Mouse (Mus musculus) kidney, postnatal 0 days (tissue): ENCODE data around the gene Pik3r3. TPM values are rescaled to one million over a fixed set of nuclear protein-coding genes. Genes with fewer than 3 reads are reported as not detected.

Source experiments
- ATAC-seq: fragments of 200-750 bp; cut with Nextera tagmentation; replicated peaks from 2 replicates; pipeline ENCODE4 v1.8.0; 2017; ENCODE audit warnings: low read depth, moderate number of reproducible peaks, moderate TSS enrichment, moderate library complexity; ENCODE audit not compliant: low FRiP score
- DNase-seq: peaks from one replicate; pipeline ENCODE4 v3.0.0-alpha.2; 2016; ENCODE audit warnings: low spot score
- H3K27ac ChIP-seq: fragments of 300-500 bp; sonication (generic); 2 replicates; pipeline ENCODE4 v1.5.1; 2014; ENCODE audit warnings: mild to moderate bottlenecking
- H3K27me3 ChIP-seq: fragments of 300-500 bp; sonication (generic); 2 replicates; pipeline ENCODE4 v1.6.1; 2014; ENCODE audit warnings: low read length, mixed read lengths; ENCODE audit not compliant: insufficient read depth
- H3K36me3 ChIP-seq: fragments of 300-500 bp; sonication (generic); 2 replicates; pipeline ENCODE4 v1.6.1; 2014; ENCODE audit warnings: low read length, mixed read lengths; ENCODE audit not compliant: insufficient read depth
- H3K4me1 ChIP-seq: fragments of 300-500 bp; sonication (generic); replicated peaks from 2 replicates; pipeline ENCODE4 v1.6.1; 2014; ENCODE audit warnings: antibody characterized with exemption, low read length, mixed read lengths; ENCODE audit not compliant: insufficient read depth
- H3K4me2 ChIP-seq: fragments of 300-500 bp; sonication (generic); 2 replicates; pipeline ENCODE4 v1.6.1; 2014; ENCODE audit warnings: mild to moderate bottlenecking, low read length, moderate library complexity, mixed read lengths
- H3K4me3 ChIP-seq: fragments of 300-500 bp; sonication (generic); replicated peaks from 2 replicates; pipeline ENCODE4 v1.5.1; 2014; ENCODE audit warnings: low read depth, low read length
- H3K9ac ChIP-seq: fragments of 300-500 bp; sonication (generic); 2 replicates; pipeline ENCODE4 v1.6.1; 2014; ENCODE audit warnings: low read depth, low read length
- H3K9me3 ChIP-seq: fragments of 300-500 bp; sonication (generic); replicated peaks from 2 replicates; pipeline ENCODE4 v1.6.1; 2016; ENCODE audit warnings: low read length, inconsistent platforms, mixed read lengths
- CTCF ChIP-seq: IDR thresholded peaks from 2 replicates; pipeline ENCODE4 v1.5.1; 2016; ENCODE audit warnings: antibody characterized with exemption, low read depth, mild to moderate bottlenecking, moderate library complexity
- WGBS: fragments of 180-500 bp; shearing (Covaris S2); extraction: QIAGEN DNeasy Blood & Tissue Kit; methylation state at CpG from one replicate; pipeline ENCODE4 v1.1.7; 2014; 5-methylcytosine and 5-hydroxymethylcytosine counted together
- polyA plus RNA-seq: library from polyadenylated mRNA; unstranded; fragments of >200 nt; fragmentation: Nextera tagmentation; extraction: Ambion mirVana; gene quantifications from 2 replicates; pipeline ENCODE4 v1.2.1, GENCODE M21; 2015

Gene Pik3r3
- polyA plus RNA-seq, 1 experiment from 2014 or later = 13.9 TPM

- ATAC-seq (no peak), DNase-seq (no peak)
- Histone ChIP-seq H3K4me1 (no peaks in the 10 kb centered on the region), H3K9me3 (no peaks in the 10 kb centered on the region), H3K36me3 (peaks cover 11% of the 10 kb centered on the region; the same call in 1 of the 2 replicates), H3K9ac (no peak overlapping the region), H3K27me3 (no peaks in the 10 kb centered on the region), H3K27ac (no peak overlapping the region), H3K4me3 (no peak overlapping the region), H3K4me2 (no peak overlapping the region)
- no peak for TF ChIP-seq CTCF
- WGBS = 98% methylated on average over 3 of the region's 3 CpGs
Measured at GRCm38 (mm10) chr4:116329256-116329655, 107.8 kb downstream of the Pik3r3 start.

- Histone ChIP-seq H3K9ac (no peak overlapping the region), H3K4me3 (no peak overlapping the region), H3K27me3 (no peaks in the 10 kb centered on the region), H3K27ac (no peak overlapping the region), H3K4me1 (no peaks in the 10 kb centered on the region; the same call in 1 of the 2 replicates), H3K36me3 (no peaks in the 10 kb centered on the region), H3K9me3 (no peaks in the 10 kb centered on the region), H3K4me2 (no peak overlapping the region)
- no peak for ATAC-seq
- TF ChIP-seq CTCF = no peak
- DNase-seq = peak; percentile 39
- WGBS = 94% methylated on average over 1 of the region's 1 CpGs
Measured at GRCm38 (mm10) chr4:116336294-116336693, 114.9 kb downstream of the Pik3r3 start.

GRCm38 (mm10) chr4:116342119-116342518 is 120.7 kb downstream of the Pik3r3 start:
- ATAC-seq (no peak), DNase-seq (peak; percentile 84)
- no peak overlapping the region for H3K4me2 ChIP-seq

GRCm38 (mm10) chr4:116352496-116352895 is 131.1 kb downstream of the Pik3r3 start:
- no peak overlapping the region for H3K4me2 ChIP-seq
- DNase-seq (peak; percentile 17), ATAC-seq (no peak)
- H3K9me3 ChIP-seq = no peaks in the 10 kb centered on the region
- H3K27me3 ChIP-seq = no peaks in the 10 kb centered on the region
- H3K4me3 ChIP-seq = no peak overlapping the region
- no peaks in the 10 kb centered on the region for H3K36me3 ChIP-seq
- H3K27ac ChIP-seq = no peak overlapping the region
- 72% methylated on average over 3 of the region's 3 CpGs for WGBS
- no peak for TF ChIP-seq CTCF
- no peaks in the 10 kb centered on the region for H3K4me1 ChIP-seq
- H3K9ac ChIP-seq = no peak overlapping the region

More at GRCm38 (mm10) chr4:116342119-116342518, 120.7 kb downstream of the Pik3r3 start:
- Histone ChIP-seq H3K4me1 (no peaks in the 10 kb centered on the region; the same call in 1 of the 2 replicates), H3K36me3 (no peaks in the 10 kb centered on the region), H3K9me3 (no peaks in the 10 kb centered on the region), H3K27ac (no peak overlapping the region), H3K4me3 (no peak overlapping the region), H3K9ac (no peak overlapping the region), H3K27me3 (no peaks in the 10 kb centered on the region)
- TF ChIP-seq CTCF = peak; percentile 89

Other genes starting within 250 kb of the Pik3r3 start
- 13.8 and 16.9 TPM in 2 replicates for gene Faah, start 203.7 kb upstream of the Pik3r3 start, polyA plus RNA-seq
- 18.7 and 22.2 TPM in 2 replicates for gene Nsun4, start 167.7 kb upstream of the Pik3r3 start, polyA plus RNA-seq
- 825 and 954 TPM in 2 replicates for gene Uqcrh, start 146.5 kb upstream of the Pik3r3 start, polyA plus RNA-seq
- 62.6 and 65.1 TPM in 2 replicates for gene Lrrc41, start 146.3 kb upstream of the Pik3r3 start, polyA plus RNA-seq
- 10.4 and 13.5 TPM in 2 replicates for gene Rad54l, start 97.9 kb upstream of the Pik3r3 start, polyA plus RNA-seq
- 52.2 and 55.9 TPM in 2 replicates for gene Pomgnt1, start 97.8 kb upstream of the Pik3r3 start, polyA plus RNA-seq
- gene Lurap1, start 70.3 kb upstream of the Pik3r3 start, polyA plus RNA-seq = 4.5 and 4.9 TPM in 2 replicates
- gene Tspan1, start 54.0 kb upstream of the Pik3r3 start, polyA plus RNA-seq = 16.5 and 20.0 TPM in 2 replicates
- gene 1700042G07Rik, start 48.2 kb upstream of the Pik3r3 start, polyA plus RNA-seq = not detected in 2 replicates
- not detected in 2 replicates for gene Gm49337, start 48.2 kb upstream of the Pik3r3 start, polyA plus RNA-seq
- 7.4 and 8.8 TPM in 2 replicates for gene Mast2, start 242.6 kb downstream of the Pik3r3 start, polyA plus RNA-seq